Mouse (Mus musculus): ENCODE data around the gene Rbpj. TPM values are rescaled to one million over a fixed set of nuclear protein-coding genes. Genes with fewer than 3 reads are reported as not detected.

Rbpj gene
- polyA plus RNA-seq (2014; fragmentation: Illumina TruSeq; extraction: RNeasy Lipid Tissue Mini Kit (QIAGEN cat#74804); ENCODE audit: low read depth, low replicate concordance) = 29.4 TPM

DNA sequence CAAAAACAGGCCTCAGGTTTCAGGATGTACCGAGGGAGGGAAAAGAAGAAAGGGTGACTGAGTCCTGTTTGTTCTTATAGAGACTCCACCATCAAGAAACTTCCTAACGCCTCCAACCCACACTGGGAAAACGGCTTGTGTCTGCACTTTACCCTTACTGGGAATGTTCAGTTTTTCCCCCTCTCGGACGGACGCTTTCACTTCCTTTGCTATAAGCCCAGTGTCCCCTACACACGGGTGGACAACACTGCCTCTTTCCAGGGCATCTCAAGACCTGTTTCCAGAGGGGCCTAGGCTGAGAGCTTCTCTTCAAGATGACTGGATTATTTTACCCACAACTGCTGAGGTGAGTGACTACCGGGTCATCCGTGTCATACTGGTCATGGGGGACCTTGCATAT is at the start of gene Rbpj:
TSS of gene Rbpj (plus strand) at position 270 of the 400 bp plus-strand sequence.

Other genes with a start within 250 kb of the Rbpj start
- 52.1 TPM for gene Smim20, start 199.1 kb upstream of the Rbpj start, polyA plus RNA-seq (2014; fragmentation: Illumina TruSeq; extraction: RNeasy Lipid Tissue Mini Kit (QIAGEN cat#74804); ENCODE audit: low read depth, low replicate concordance)
- not detected for gene Cckar, start 241.6 kb downstream of the Rbpj start, polyA plus RNA-seq (2014; fragmentation: Illumina TruSeq; extraction: RNeasy Lipid Tissue Mini Kit (QIAGEN cat#74804); ENCODE audit: low read depth, low replicate concordance)

Measured in adipose tissue, adult 10 weeks (tissue).